Mouse (Mus musculus) intestine, postnatal 0 days (tissue): ENCODE results near the gene Katnal1. TPM values are rescaled to one million over a fixed set of nuclear protein-coding genes. Genes with fewer than 3 reads are reported as not detected.

ENCODE experiments used
- ATAC-seq: fragments of 200-750 bp; cut with Nextera tagmentation; 2 replicates; pipeline ENCODE4 v1.8.0; 2017; ENCODE audit warnings: mild to moderate bottlenecking, moderate TSS enrichment, moderate library complexity
- H3K27ac ChIP-seq: fragments of 300-500 bp; sonication (generic); 2 replicates; pipeline ENCODE4 v1.5.1; 2014; ENCODE audit warnings: mild to moderate bottlenecking, low read depth, low read length, moderate library complexity
- H3K27me3 ChIP-seq: fragments of 300-500 bp; sonication (generic); replicated peaks from 2 replicates; pipeline ENCODE4 v1.6.1; 2014; ENCODE audit warnings: low read length, mixed read lengths; ENCODE audit not compliant: control insufficient read depth, insufficient read depth
- H3K36me3 ChIP-seq: fragments of 300-500 bp; sonication (generic); 2 replicates; pipeline ENCODE4 v1.6.1; 2014; ENCODE audit warnings: mild to moderate bottlenecking, moderate library complexity; ENCODE audit not compliant: control insufficient read depth, insufficient read depth
- H3K4me1 ChIP-seq: fragments of 300-500 bp; sonication (generic); replicated peaks from 2 replicates; pipeline ENCODE4 v1.6.1; 2014; ENCODE audit warnings: antibody characterized with exemption, low read length, mixed read lengths; ENCODE audit not compliant: control insufficient read depth, insufficient read depth
- H3K4me2 ChIP-seq: fragments of 300-500 bp; sonication (generic); replicated peaks from 2 replicates; pipeline ENCODE4 v1.6.1; 2014; ENCODE audit warnings: low read depth, mild to moderate bottlenecking, moderate library complexity
- H3K4me3 ChIP-seq: fragments of 300-500 bp; sonication (generic); 2 replicates; pipeline ENCODE4 v1.5.1; 2014; ENCODE audit warnings: low read depth, low read length
- H3K9ac ChIP-seq: fragments of 300-500 bp; sonication (generic); 2 replicates; pipeline ENCODE4 v1.6.1; 2014; ENCODE audit warnings: mild to moderate bottlenecking, low read depth, low read length
- H3K9me3 ChIP-seq: fragments of 300-500 bp; sonication (generic); 2 replicates; pipeline ENCODE4 v1.6.1; 2016; ENCODE audit warnings: mixed run types; ENCODE audit not compliant: control insufficient read depth
- CTCF ChIP-seq: sonication (generic); IDR thresholded peaks from 2 replicates; pipeline ENCODE4 v1.5.1; 2016; ENCODE audit warnings: low read depth, mild to moderate bottlenecking, control low read depth, antibody characterized with exemption, moderate library complexity
- WGBS: fragments of 180-500 bp; shearing (Covaris S2); extraction: QIAGEN DNeasy Blood & Tissue Kit; methylation state at CpG from one replicate; pipeline ENCODE4 v1.1.7; 2014; 5-methylcytosine and 5-hydroxymethylcytosine counted together
- polyA plus RNA-seq: library from polyadenylated mRNA; unstranded; fragments of >200 nt; fragmentation: Nextera tagmentation; extraction: Ambion mirVana; gene quantifications from 2 replicates; pipeline ENCODE4 v1.2.1, GENCODE M21; 2015

Katnal1 gene
- polyA plus RNA-seq, 1 experiment from 2014 or later: 2.7 TPM

DNA sequence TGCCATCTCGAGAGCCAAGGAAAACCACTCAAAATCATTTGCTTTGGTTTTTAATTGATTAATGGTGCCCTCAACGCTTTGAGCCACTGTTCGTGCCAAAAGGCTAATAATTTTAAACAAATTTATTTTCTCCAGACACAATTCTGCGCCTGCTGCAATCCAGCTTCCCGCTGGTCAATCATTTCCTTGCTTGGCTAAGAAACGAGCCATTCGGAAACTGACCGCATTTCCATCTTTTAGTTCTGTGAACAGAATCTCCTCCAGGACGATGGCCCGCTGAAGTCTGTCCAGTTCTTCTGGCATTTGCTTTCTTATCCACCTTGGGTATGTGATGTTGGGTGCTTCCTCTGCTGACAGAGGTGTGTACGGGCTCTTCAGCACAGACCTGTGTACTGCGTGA, 4.5 kb downstream of the Katnal1 start:
- Histone ChIP-seq H3K9ac (no peak overlapping the region), H3K4me2 (no peak overlapping the region), H3K27me3 (no peaks in the 10 kb centered on the region), H3K4me1 (0 out of 2 replicates have a peak, but pooled peaks cover 4% of the 10 kb centered on the region), H3K4me3 (no peak overlapping the region), H3K27ac (no peak overlapping the region), H3K36me3 (no peaks in the 10 kb centered on the region), H3K9me3 (no peaks in the 10 kb centered on the region)
- TF ChIP-seq CTCF: no peak
- ATAC-seq: no peak
- WGBS: 73% methylated on average over 12 of the region's 12 CpGs

DNA sequence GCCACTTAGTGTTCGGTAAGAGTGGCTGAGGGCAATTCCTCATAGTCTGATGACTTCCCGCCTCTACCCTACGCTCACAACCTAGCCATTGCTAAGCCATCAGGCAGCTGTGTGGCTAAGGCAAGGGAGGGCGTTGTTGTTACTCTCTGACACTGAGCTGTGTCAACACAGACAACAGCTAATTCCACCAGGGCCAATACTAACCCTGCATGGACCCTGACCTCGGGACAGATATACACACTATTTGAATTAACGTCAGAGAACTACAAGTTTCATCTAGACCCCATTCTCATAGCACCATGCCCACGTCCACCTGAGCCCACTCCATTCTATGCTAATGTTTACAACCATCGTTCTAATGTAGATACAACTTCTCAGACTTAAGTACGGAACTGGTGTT, 5.1 kb downstream of the Katnal1 start:
- Histone ChIP-seq H3K4me2 (no peak overlapping the region), H3K27me3 (no peaks in the 10 kb centered on the region), H3K27ac (no peak overlapping the region), H3K9ac (no peak overlapping the region), H3K9me3 (no peaks in the 10 kb centered on the region), H3K4me3 (no peak overlapping the region), H3K36me3 (no peaks in the 10 kb centered on the region), H3K4me1 (0 out of 2 replicates have a peak, but pooled peaks cover under 1% of the 10 kb centered on the region)
- TF ChIP-seq CTCF: no peak
- ATAC-seq: no peak
- 59% methylated on average over 9 of the region's 9 CpGs for WGBS

DNA sequence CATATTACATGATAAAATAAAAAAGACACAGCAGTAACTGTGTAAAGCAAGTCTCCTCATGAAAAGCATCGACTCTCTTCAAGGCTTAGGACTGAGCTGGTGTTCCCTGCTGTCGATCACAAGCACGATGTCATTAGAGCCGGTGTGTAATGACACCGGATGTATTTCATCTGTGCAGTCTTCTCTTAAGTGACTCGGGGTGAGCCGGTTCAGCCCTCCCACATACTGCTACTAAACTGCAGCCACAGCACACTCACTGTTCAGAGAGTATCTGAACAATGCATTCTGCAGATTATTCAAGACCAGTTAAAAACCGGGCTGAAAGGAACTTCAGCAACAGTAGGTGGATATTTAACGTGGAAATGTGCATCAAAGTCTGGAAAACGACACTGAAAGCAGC, 5.7 kb downstream of the Katnal1 start:
- TF ChIP-seq CTCF: no peak
- 73% methylated on average over 10 of the region's 10 CpGs for whole genome bisulfite sequencing
- H3K36me3 ChIP-seq: no peaks in the 10 kb centered on the region
- H3K9me3 ChIP-seq: no peaks in the 10 kb centered on the region
- no peaks in the 10 kb centered on the region for H3K4me1 ChIP-seq
- H3K4me3 ChIP-seq: no peak overlapping the region
- no peaks in the 10 kb centered on the region for H3K27me3 ChIP-seq
- H3K4me2 ChIP-seq: no peak overlapping the region
- no peak overlapping the region for H3K27ac ChIP-seq
- no peak overlapping the region for H3K9ac ChIP-seq
- no peak for ATAC-seq

DNA sequence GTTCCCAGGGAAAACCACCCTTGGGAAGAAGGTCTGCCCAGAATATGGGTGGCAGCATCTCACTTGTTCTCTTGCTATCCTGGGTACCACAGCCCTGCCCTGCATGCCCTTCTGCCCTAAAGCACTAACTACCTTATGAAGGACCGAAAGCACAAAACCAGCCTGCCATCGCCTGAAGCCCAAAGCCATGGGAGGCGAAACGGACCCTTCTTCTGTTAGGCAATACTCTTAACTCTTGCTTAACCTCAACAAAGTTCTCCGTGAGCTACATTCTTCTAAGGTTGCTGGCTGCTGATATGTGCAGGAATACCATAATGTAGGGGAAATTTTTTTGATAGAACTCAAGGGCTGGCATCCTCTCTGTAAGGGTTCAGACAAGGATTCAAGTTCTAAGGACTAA, 6.3 kb downstream of the Katnal1 start:
- H3K9ac ChIP-seq: no peak overlapping the region
- H3K4me2 ChIP-seq: no peak overlapping the region
- no peaks in the 10 kb centered on the region for H3K9me3 ChIP-seq
- WGBS: 85% methylated on average over 5 of the region's 5 CpGs
- H3K36me3 ChIP-seq: no peaks in the 10 kb centered on the region; the same call in 1 of the 2 replicates
- H3K4me1 ChIP-seq: no peaks in the 10 kb centered on the region
- no peak for ATAC-seq
- no peaks in the 10 kb centered on the region for H3K27me3 ChIP-seq
- TF ChIP-seq CTCF: no peak
- no peak overlapping the region for H3K27ac ChIP-seq
- H3K4me3 ChIP-seq: no peak overlapping the region

DNA sequence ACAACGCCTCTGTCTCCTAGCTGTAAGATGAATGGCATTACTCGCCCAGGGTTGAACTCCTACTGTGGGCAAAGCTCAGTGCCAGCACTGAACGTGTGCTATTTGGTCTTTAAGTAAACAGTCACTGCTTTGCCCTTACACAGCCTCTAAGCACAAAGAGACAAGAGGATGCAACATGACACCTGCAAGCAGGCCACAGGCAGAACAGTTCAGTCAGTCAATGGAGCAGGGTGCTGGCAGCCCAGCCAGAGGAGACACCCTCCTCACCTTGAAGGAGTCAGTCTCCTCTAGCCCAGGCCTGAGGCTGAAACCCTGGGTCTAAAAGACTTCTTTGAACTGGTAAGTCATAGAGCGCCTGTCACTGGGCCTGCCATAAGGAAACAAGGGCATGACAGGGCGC, 11.1 kb downstream of the Katnal1 start:
- H3K9me3 ChIP-seq: no peaks in the 10 kb centered on the region
- no peak overlapping the region for H3K4me2 ChIP-seq
- H3K36me3 ChIP-seq: peaks cover 5% of the 10 kb centered on the region; the same call in 1 of the 2 replicates
- WGBS: 74% methylated on average over 5 of the region's 5 CpGs
- H3K27me3 ChIP-seq: no peaks in the 10 kb centered on the region
- TF ChIP-seq CTCF: no peak
- no peak overlapping the region for H3K9ac ChIP-seq
- no peak overlapping the region for H3K4me3 ChIP-seq
- no peak overlapping the region for H3K27ac ChIP-seq
- H3K4me1 ChIP-seq: no peaks in the 10 kb centered on the region
- no peak for ATAC-seq

DNA sequence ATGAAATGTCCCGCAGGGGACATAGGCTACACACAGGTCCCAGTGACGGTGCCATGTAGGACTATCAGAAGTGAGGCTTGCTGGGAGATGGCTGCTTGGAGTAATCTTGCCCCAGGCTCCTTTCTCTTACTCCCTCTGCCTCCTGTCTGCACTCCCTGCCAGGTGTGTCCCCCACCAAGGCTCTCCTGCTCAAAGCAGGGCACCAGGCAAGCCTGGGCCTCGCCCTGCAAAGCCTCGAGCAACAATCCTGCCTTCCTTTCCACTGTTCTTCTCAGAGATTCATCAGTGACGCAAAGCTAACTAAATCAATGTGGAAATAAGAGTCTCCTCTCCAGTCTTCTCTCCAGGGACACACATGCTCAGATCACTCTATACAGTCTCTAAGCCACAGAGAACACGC, 12.3 kb downstream of the Katnal1 start:
- Histone ChIP-seq H3K27ac (no peak overlapping the region), H3K4me1 (no peaks in the 10 kb centered on the region), H3K4me2 (no peak overlapping the region), H3K4me3 (no peak overlapping the region), H3K9me3 (no peaks in the 10 kb centered on the region), H3K9ac (no peak overlapping the region), H3K36me3 (peaks cover 5% of the 10 kb centered on the region; the same call in 1 of the 2 replicates), H3K27me3 (no peaks in the 10 kb centered on the region)
- WGBS: 84% methylated on average over 6 of the region's 6 CpGs
- ATAC-seq: no peak
- no peak for TF ChIP-seq CTCF

DNA sequence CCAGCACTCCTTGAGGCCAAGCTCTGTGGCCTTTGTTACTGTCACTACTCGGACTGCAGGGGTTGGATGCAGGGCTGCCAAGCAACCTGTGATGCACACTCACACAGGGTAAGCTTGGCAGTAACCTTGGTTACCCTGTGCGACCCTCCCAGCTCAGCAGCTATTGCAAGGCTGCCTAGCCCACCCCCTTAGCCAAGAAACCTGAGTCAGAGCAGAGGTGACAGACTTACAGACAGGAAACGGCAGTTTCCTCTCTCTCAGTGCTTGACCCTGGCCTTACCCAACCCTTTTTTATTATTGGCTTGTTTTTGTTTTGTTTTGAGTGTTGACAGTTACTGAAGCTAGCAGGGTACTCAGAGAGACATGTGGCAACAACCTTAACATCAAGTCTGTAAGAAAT, 16.9 kb downstream of the Katnal1 start:
- H3K4me2 ChIP-seq: no peak overlapping the region
- H3K27me3 ChIP-seq: no peaks in the 10 kb centered on the region
- H3K4me1 ChIP-seq: no peaks in the 10 kb centered on the region
- H3K9ac ChIP-seq: no peak overlapping the region
- H3K4me3 ChIP-seq: no peak overlapping the region
- no peak for ATAC-seq
- no peaks in the 10 kb centered on the region for H3K9me3 ChIP-seq
- TF ChIP-seq CTCF: no peak
- H3K36me3 ChIP-seq: 0 out of 2 replicates have a peak, but pooled peaks cover 5% of the 10 kb centered on the region
- 50% methylated on average over 3 of the region's 3 CpGs for WGBS
- H3K27ac ChIP-seq: no peak overlapping the region
